Mouse (Mus musculus) megakaryocyte, embryonic 14.5 days (primary cell): ENCODE data around the gene Zgpat.

Experiments used
- FLI1 ChIP-seq: IDR thresholded peaks from 2 replicates; pipeline ENCODE4 v1.6.1; 2012; ENCODE audit warnings: low read length, inconsistent platforms, mixed read lengths
- GATA1 ChIP-seq: IDR thresholded peaks from 3 replicates; pipeline ENCODE4 v1.6.1; 2012; ENCODE audit warnings: mixed read lengths, low read length, inconsistent platforms, borderline replicate concordance

GRCm38 (mm10) chr2:181384919-181385391 lies 20.2 kb downstream of the Zgpat start:
- TF ChIP-seq GATA1 (no peak), FLI1 (no peak)
